Mouse (Mus musculus): ENCODE results near the gene Asphd1.

Gene Asphd1

DNA sequence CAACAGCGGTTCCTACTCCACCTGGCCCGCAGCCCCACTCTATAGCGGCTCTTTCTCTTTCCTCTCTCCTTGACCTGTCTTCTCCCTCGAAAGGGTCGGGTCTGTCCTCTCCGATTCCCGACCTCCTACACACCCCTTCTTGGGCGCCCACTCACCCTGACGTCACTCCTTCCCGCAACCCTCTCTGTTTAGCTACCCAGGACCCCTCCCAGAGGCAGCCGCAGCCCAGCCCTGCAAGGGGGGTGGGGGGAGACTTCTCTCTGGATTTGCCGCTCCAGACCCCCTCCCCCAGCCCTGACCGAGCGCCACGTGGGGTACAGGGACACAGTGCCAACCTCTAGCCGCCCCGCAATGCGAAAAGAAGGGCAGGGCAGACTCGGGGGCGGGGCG, at the start of gene Asphd1:
Asphd1 (minus strand) TSS at position 180 of the 390 bp plus-strand sequence.
- no peak for DNase-seq (ENCODE audit: low read depth, low spot score)

- DNase-seq (ENCODE audit: low read depth, low spot score), result peak; percentile 61
These were observed 47.1 kb upstream of the Asphd1 start for GRCm38 (mm10) chr7:126996449-126996848.

- DNase-seq (ENCODE audit: low read depth, low spot score), result peak; percentile 56
These were observed 39.4 kb upstream of the Asphd1 start for GRCm38 (mm10) chr7:126988816-126989215.

DNA sequence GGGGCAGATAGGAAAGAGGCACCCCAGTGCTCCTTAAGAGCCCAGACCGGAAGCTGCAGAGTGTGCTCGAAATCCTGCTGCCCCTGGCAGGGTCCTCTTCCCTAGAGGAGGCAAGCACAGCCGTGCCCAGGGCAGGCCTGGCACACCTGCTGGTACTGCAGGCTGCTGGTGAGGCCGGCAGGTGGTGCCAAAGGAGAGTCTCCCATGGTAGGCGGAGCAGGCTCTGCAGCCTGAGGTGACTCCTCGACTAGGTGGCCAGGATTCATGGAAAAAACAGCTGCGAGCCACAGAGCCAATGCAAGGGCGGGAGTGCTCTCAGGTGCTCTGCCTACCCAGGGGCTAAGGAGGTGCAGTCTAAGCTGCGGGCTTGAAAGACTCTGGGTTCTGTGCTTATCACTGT, 36.9 kb upstream of the Asphd1 start:
- DNase-seq (ENCODE audit: low read depth, low spot score), result peak; percentile 53

DNA sequence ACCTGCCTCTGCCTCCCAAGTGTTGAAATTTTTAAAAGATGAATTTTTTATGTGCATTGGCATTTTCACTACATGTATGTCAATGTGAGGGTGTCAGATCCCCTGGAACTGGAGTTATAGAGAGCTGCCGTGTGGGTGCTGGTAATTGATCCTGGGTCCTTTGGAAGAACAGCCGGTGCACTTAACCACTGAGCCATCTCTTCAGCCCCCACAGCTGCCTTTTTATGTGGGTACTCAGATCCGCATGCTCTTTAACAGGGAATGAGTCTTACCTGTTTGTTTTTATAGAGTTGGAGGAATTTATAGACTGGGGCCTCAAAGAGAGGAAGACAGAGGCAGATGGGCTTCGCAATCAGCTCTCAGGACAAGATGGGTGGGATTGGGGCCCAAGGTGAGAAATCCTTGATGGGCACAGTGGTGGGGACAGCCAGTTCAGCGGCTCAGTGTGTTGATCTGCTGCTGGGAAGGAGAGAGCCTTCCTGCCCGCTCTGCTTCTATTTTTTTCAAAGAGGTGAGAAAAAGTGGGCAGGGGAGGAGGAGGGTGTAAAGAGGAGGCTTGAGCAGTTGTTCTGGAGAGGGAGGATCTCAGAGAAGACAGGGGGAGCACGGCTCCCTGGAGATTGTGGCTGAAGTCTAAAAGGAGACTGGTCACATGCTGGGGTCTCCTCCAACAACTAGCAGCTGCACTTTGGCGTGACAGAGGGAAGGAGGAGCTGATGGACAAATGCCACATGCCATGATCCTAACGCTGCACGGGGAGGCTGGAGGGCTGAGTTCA, 35.5 kb upstream of the Asphd1 start:
- no peak for DNase-seq (ENCODE audit: low read depth, low spot score)

DNA sequence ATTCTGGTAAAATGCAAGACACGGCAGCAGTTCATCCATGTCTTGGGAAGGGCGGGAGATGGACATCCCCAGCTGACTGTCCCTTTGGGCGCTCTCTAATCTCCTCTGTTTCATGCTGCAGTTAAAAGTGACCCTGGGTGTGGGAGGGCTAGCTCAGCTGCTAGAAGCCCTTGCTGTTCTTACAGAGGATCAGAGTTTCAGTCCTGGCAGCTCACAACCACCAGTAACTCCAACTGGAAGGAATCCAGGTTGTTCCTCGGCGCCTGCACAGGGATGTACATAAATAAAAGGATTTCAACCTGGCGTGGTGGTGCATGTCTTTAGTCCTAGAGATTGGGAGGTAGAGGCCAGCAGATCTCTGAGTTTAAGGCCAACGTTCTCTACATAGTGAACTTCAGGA, 33.7 kb upstream of the Asphd1 start:
- DNase-seq (ENCODE audit: low read depth, low spot score), result no peak

DNA sequence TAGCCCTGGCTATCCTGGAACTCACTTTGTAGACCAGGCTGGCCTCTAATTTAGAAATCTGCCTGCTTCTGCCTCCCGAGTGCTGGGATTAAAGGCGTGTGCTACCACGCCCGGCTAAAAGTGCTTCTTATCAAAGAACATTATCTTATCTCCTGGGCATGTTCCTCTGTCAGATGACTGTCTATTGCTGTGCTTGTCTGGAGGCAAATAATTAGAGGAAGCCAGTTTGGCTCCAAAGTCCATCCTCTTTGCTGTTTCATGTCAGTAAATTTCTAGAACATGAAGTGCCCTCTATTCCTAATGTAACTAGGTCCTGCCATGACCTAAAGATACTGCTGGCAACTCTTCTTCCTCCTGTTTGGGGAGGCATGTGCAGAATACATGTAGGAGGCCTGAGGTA, 32.7 kb upstream of the Asphd1 start:
- DNase-seq (ENCODE audit: low read depth, low spot score), result no peak

DNA sequence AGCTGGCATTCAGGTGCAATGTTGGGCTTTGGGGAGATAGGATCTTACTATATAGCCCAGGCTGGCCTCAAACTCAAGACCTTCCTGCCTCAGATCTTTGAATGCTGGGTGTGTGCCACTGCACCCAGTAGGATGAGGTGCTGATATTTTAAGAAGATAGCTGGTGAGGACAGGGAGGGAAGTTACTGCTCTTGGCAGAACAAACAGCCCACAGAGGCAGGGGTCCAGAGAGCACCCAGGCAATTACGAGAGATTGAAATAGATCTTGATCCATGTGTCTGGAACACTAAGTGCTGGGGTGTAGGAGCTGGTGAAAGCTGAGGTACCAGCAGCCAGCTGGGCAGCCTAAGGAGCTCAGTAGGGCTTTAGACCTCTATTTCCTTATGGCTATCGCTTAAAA, 32.2 kb upstream of the Asphd1 start:
- DNase-seq (ENCODE audit: low read depth, low spot score), result no peak

- DNase-seq (ENCODE audit: low read depth, low spot score), result no peak
These were observed 29.5 kb upstream of the Asphd1 start for GRCm38 (mm10) chr7:126978841-126979240.

GRCm38 (mm10) chr7:126976878-126977459, 27.6 kb upstream of the Asphd1 start:
- DNase-seq (ENCODE audit: low read depth, low spot score), result peak; percentile 59

DNA sequence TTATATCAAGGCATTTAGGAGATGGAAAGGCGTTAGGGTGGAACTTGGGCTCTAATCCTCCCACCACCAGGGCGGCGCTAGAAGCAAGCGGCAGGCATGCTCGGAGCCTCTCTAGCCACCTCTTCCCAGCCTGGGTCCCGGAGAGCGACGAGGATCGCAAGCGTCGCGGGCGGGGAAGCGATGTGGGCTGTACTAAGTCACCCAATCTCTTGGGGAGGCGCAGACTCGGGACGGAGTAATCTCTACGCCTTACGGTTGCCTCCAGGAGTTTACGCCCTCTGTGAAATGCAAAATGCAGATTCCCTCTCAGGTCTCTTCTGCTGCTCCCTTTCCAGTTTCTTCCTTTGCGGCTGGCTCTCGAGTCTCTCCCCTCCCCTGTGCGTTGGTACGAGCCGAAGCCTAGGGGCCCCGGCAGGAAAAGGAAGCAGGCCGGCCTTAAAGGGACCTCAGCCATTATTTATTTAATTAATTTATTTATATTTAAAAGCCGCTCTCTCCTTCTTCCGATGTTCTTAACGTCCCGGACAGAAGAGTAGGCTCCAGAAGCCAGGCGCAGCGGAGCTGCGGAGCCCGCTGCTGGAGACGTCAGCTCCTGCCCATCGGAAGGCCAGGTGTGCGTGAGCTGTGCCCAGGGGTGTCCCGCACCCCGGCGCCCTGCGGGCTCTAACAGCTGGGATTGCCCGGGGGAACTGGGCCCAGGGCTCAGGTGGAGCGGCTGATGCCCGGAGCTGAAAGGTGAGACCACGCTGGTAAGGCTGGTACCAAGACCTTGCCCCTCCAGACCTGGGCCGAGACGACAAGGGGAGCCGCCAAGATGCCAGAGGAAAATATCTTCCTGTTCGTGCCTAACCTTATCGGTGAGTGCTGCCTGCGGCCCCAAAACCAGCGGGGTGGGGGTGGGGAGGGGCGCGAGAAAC, 26.8 kb upstream of the Asphd1 start, which contains the start of gene Cdiptos:
Cdiptos (minus strand) TSS at position 149 of the 917 bp plus-strand sequence.
- DNase-seq (ENCODE audit: low read depth, low spot score), result peak; percentile 99

- no peak for DNase-seq (ENCODE audit: low read depth, low spot score)
These were observed 26.3 kb upstream of the Asphd1 start, which contains the start of gene Cdipt for GRCm38 (mm10) chr7:126975893-126975949. Gene Cdipt, plus strand, starts transcription at chr7:126975914.

DNA sequence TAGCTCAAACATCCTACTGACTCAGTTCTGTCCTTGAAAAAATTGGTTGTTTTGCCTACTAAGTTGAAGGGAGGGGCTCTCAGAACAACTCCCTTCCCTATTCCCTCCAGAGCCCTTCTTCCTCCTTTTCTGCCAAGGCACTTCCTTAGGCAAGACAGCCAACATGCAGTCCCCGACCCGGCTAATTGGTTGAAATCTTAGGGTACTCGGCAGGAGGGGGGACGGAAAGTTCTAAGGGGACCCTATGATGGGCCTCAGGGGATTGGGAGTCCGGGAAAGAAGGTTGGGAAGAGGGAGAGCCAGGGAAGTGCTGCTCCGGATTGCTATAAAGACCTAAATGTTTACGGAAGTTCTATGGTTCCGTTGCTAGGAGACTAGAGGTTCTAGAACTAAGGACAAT, 26.1 kb upstream of the Asphd1 start:
- no peak for DNase-seq (ENCODE audit: low read depth, low spot score)

GRCm38 (mm10) chr7:126967361-126967760, 18.0 kb upstream of the Asphd1 start:
- DNase-seq (ENCODE audit: low read depth, low spot score), result no peak

GRCm38 (mm10) chr7:126965568-126965967, 16.2 kb upstream of the Asphd1 start:
- no peak for DNase-seq (ENCODE audit: low read depth, low spot score)

DNA sequence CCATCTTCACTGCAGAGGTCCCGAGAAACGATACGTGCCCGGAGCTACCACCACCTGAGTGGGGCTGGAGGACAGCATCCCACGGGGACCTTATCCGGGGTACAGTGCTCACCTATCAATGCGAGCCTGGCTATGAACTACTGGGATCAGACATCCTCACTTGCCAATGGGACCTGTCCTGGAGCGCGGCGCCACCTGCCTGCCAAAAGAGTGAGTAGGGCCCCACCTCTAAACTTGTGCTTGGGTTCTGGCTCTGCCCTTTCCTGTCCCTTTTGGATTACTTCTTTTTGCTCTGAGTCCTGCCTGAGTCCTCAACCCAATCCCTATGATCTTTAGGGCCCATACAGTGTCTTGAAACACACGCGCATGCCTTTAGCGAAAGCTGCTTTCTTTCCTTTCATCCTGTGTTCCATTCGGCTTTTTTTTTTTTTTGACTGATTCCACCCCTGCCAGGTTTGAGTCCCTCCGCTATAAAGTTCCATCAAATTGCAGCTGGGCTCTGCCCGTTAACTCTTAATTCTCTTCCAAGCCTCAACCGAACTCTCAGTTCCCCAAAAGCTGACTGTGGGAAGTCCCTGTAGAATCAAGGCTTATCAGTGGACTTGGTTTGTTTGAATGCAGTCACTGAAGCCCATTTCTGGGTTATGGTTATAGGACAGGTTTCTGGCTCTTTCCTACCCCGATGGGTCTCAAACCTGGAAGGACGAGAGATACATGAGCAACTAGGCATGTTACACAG, 14.3 kb upstream of the Asphd1 start:
- DNase-seq (ENCODE audit: low read depth, low spot score), result peak; percentile 67

- no peak for DNase-seq (ENCODE audit: low read depth, low spot score)
These were observed 12.6 kb upstream of the Asphd1 start for GRCm38 (mm10) chr7:126961965-126962364.

DNA sequence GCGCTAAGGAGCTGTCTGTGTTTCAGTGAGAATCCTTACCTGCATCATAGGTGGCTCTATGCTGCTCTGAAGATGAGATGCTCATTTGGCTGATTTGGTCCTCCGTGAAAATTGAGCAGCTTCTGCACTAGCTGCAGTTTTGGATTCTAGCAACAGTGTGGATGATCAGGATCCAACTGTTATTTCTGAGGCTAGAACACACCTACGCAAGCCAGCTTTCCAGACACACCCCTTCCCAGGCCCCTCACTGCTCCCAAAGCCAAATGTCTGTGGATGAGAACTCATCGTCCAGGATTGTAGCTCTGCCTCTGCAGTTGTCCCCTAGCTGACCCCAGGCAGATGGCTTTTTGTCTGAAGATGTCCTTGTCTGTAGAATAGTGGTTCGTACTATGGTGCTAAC, 11.7 kb upstream of the Asphd1 start:
- no peak for DNase-seq (ENCODE audit: low read depth, low spot score)

GRCm38 (mm10) chr7:126959780-126960179, 10.4 kb upstream of the Asphd1 start:
- no peak for DNase-seq (ENCODE audit: low read depth, low spot score)

GRCm38 (mm10) chr7:126955125-126955524, 5.7 kb upstream of the Asphd1 start:
- DNase-seq (ENCODE audit: low read depth, low spot score), result no peak

DNA sequence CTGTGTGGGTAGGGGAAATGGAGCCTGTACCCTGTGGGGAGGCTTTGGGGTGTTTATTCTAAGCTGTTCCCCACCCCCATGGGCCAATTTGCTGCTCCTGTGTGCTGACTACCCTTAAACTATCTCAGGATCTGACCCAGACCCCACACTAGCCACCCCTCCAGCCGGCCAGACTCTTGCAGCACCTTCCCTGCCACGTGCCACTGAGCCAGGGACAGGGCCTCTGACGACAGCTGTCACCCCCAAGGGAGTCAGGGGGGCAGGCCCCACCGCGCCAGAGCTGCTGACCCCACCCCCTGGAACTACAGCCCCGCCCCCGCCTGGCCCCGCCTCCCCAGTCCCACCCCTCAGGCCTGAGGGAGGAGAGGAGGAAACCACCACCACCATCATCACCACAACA, 3.3 kb upstream of the Asphd1 start:
- DNase-seq (ENCODE audit: low read depth, low spot score), result no peak

DNA sequence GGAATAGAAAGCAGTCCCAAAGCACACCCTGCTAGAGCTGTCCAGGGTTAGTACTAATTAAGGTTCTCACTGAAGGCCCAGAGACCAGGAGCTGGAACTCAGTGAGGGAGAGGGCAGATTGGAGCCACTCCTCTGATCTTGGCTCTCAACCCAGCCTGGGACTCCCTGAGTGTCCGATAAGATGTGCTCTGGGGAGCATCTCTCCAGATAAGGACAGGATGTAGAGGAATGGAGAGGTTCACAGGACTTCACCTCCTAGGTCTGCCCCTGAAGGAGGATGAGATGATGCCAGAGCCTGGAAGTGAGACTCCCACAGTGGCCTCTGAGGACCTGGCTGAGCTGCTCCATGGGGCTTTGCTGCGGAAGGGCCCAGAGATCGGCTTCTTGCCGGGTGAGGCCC, 2.4 kb upstream of the Asphd1 start:
- DNase-seq (ENCODE audit: low read depth, low spot score), result no peak
